Comparison of ENCODE assay signal across 11 mouse cellular contexts in genomic region chr14:122950915-122951314, GRCm38 (mm10). TPM values are rescaled to one million over a fixed set of nuclear protein-coding genes. Genes with fewer than 3 reads are reported as not detected.
DNase-seq lines count a peak whose midpoint lies in the region; ATAC-seq and TF ChIP-seq lines count a peak whose summit lies in the region.
"Had no signal": no experiment of that assay in that cellular context is flagged by ENCODE, and none has a peak within 500 bp of the region (broad histone marks: within the 10 kb centered on the region; RNA-seq: fewer than 3 reads in every experiment).

No protein-coding gene starts in this region.

- H3K36me3 ChIP-seq in liver, adult 2 months (ENCODE audit: control insufficient read depth, insufficient read depth, low read length): no peaks in the 10 kb centered on the region
- H3K36me3 ChIP-seq in C2C12 (ENCODE audit: control insufficient read depth, insufficient read depth): peaks cover 12% of the 10 kb centered on the region

- H3K27ac ChIP-seq in liver, adult 2 months (replicated peaks; ENCODE audit: insufficient read depth, low read depth, low read length): no peak overlapping the region
- H3K27ac ChIP-seq in embryonic fibroblast, embryonic 13.5 days (ENCODE audit: insufficient read depth, low read length): no peak overlapping the region
- H3K27ac ChIP-seq: heart, embryonic 13.5 days; limb, embryonic 12.5 days; midbrain, embryonic 10.5 days had no signal

- H3K79me2 ChIP-seq in liver, adult 2 months (ENCODE audit: control insufficient read depth, insufficient read depth, low read length): no peaks in the 10 kb centered on the region
- H3K79me2 ChIP-seq in C2C12 (ENCODE audit: control insufficient read depth, insufficient read depth): no peaks in the 10 kb centered on the region

- no peak overlapping the region for H3K4me3 ChIP-seq in liver, adult 2 months (ENCODE audit: insufficient read depth, low read depth, low read length)
- no peak overlapping the region for H3K4me3 ChIP-seq in C2C12 (ENCODE audit: insufficient read depth, poor library complexity, severe bottlenecking)
- H3K4me3 ChIP-seq in embryonic fibroblast, embryonic 13.5 days (ENCODE audit: insufficient read depth, low read length): no peak overlapping the region
- H3K4me3 ChIP-seq: heart, embryonic 13.5 days; limb, embryonic 12.5 days; midbrain, embryonic 10.5 days had no signal

- ATAC-seq in inflammation-experienced regulatory T-cells, adult 6 months: no peak

- TF ChIP-seq POLR2A in liver, adult 2 months (IDR thresholded peaks at IDR 0.05; ENCODE audit: extremely low read depth, insufficient read depth, low read length): no peak
- TF ChIP-seq POLR2A in embryonic fibroblast, embryonic 13.5 days (IDR thresholded peaks at IDR 0.05; ENCODE audit: low read depth, low read length): no peak

- TF ChIP-seq CTCF in liver, adult 2 months (IDR thresholded peaks at IDR 0.05; ENCODE audit: low read depth, low read length): peak; percentile 48
- TF ChIP-seq CTCF in C2C12 (IDR thresholded peaks at IDR 0.05; ENCODE audit: control insufficient read depth, insufficient read depth, insufficient read length): peak; percentile 35
- TF ChIP-seq CTCF in embryonic fibroblast, embryonic 13.5 days (IDR thresholded peaks at IDR 0.05; ENCODE audit: borderline replicate concordance, insufficient read depth, low read length): peak; percentile 73; the same call in 1 of the 2 replicates

- WGBS in liver, adult 2 months: 97% methylated on average over 1 of the region's 1 CpGs

- no peak overlapping the region for H3ac ChIP-seq in C2C12 (ENCODE audit: control insufficient read depth, insufficient read length, low read depth)

- H3K79me3 ChIP-seq in C2C12 (ENCODE audit: low read depth): no peaks in the 10 kb centered on the region

- H3K4me1 ChIP-seq in liver, adult 2 months (ENCODE audit: control insufficient read depth, insufficient read depth, low read length): peaks cover under 1% of the 10 kb centered on the region; the same call in 1 of the 2 replicates
- no peaks in the 10 kb centered on the region for H3K4me1 ChIP-seq in embryonic fibroblast, embryonic 13.5 days (ENCODE audit: control insufficient read depth, insufficient read depth, low read length)
- H3K4me1 ChIP-seq: heart, embryonic 13.5 days; midbrain, embryonic 10.5 days had no signal

- H3K27me3 ChIP-seq in liver, adult 2 months (ENCODE audit: control insufficient read depth, insufficient read depth, low read length): no peaks in the 10 kb centered on the region
- H3K27me3 ChIP-seq in C2C12 (ENCODE audit: control insufficient read depth, insufficient read depth, insufficient read length): no peaks in the 10 kb centered on the region
- H3K27me3 ChIP-seq: heart, embryonic 13.5 days; limb, embryonic 12.5 days had no signal

- H3K9ac ChIP-seq in liver, adult 2 months (ENCODE audit: low read depth, low read length): no peak overlapping the region
- H3K9ac ChIP-seq: heart, embryonic 13.5 days; limb, embryonic 12.5 days had no signal

- peak; percentile 25 to 30 for DNase-seq in cerebellum, postnatal 10 days
- DNase-seq in cerebellum, adult 18-20 months: no peak
- no peak for DNase-seq in liver, adult 2 months (ENCODE audit: extremely low read depth, low read depth, low spot score)
- no peak for DNase-seq in liver
- DNase-seq in urinary bladder, adult 2 months (ENCODE audit: low spot score): no peak

TF ChIP-seq in C2C12, 6 proteins besides CTCF, POLR2A, EP300 and RAD21:
- no peak for TF ChIP-seq MAX (IDR thresholded peaks at IDR 0.05)

RNA-seq across cellular contexts. Expression of gene Tmtc4, which starts 32.9 kb away (rescaled TPM):
- total RNA-seq in liver, adult 2 months (2014; rRNA removed): 6.1 and 7.0 TPM in 2 replicates
- polyA plus RNA-seq in liver, adult 2 months (2012; rRNA removed): 3.9 and 5.3 TPM in 2 replicates
- 10.6 TPM for polyA plus RNA-seq in C2C12 (2012; fragmentation: generic; extraction: Trizol)
- 27.9 and 33.0 TPM in 2 replicates for polyA plus RNA-seq in embryonic fibroblast, embryonic 13.5 days (2011; ENCODE audit: insufficient read length, low read depth, missing spikeins)
- 13.8 and 14.0 TPM in 2 replicates for polyA plus RNA-seq in urinary bladder, adult 2 months (2012; rRNA removed)
- 10 to 100 TPM in 2 of 3 experiments, 1 to 10 TPM in 1; 9.1 to 24.4 (median 21.4) TPM for polyA plus RNA-seq in inflammation-experienced regulatory T-cells, adult 6 months (2017; shearing (Covaris generic))

RNA-seq across cellular contexts. Expression of gene Ggact, which starts 37.4 kb away (rescaled TPM):
- total RNA-seq in liver, adult 2 months (2014; rRNA removed): 122 and 144 TPM in 2 replicates
- 187 and 252 TPM in 2 replicates for polyA plus RNA-seq in liver, adult 2 months (2012; rRNA removed)
- polyA plus RNA-seq in C2C12 (2012; fragmentation: generic; extraction: Trizol): 18.1 TPM
- 19.9 and 26.6 TPM in 2 replicates for polyA plus RNA-seq in embryonic fibroblast, embryonic 13.5 days (2011; ENCODE audit: insufficient read length, low read depth, missing spikeins)
- polyA plus RNA-seq in urinary bladder, adult 2 months (2012; rRNA removed): 42.3 and 43.4 TPM in 2 replicates
- polyA plus RNA-seq in inflammation-experienced regulatory T-cells, adult 6 months (2017; shearing (Covaris generic)): 10 to 100 TPM; 16.8 to 36.1 (median 27.9) TPM

Comparison
In these comparisons a context has a peak if more than half of its experiments do, and no peak if none do; other contexts are left out.
1. DNase-seq: peak in cerebellum, postnatal 10 days (2 of 2); none in cerebellum, adult 18-20 months (0 of 2), liver, adult 2 months (single experiment), liver (single experiment) and urinary bladder, adult 2 months (single experiment).
2. Peak in every context shown above with its lines, with median percentiles within 50 percentile points of each other: CTCF ChIP-seq.